Mouse (Mus musculus): ENCODE data around the gene Rufy3. TPM values are rescaled to one million over a fixed set of nuclear protein-coding genes. Genes with fewer than 3 reads are reported as not detected.

The Rufy3 gene
- total RNA-seq, 2 experiments from 2014 or later = 7.0 to 8.4 TPM

Other genes with a start within 250 kb of the Rufy3 start
- not detected for gene Prol1, start 247.7 kb upstream of the Rufy3 start, total RNA-seq (2021)
- gene Amtn, start 188.9 kb upstream of the Rufy3 start, total RNA-seq (2021) = not detected
- not detected for gene Ambn, start 109.0 kb upstream of the Rufy3 start, total RNA-seq (2021)
- gene Enam, start 77.1 kb upstream of the Rufy3 start, total RNA-seq (2021) = not detected
- under 1 TPM; 0.24 to 0.43 TPM for gene Jchain, start 37.1 kb upstream of the Rufy3 start, total RNA-seq (2021)
- 10 to 100 TPM; 22.5 to 23.4 TPM for gene Utp3, start 10.6 kb upstream of the Rufy3 start, total RNA-seq (2021)
- gene Grsf1, start 111.1 kb downstream of the Rufy3 start, total RNA-seq (2021) = 100 to 1,000 TPM; 112 to 120 TPM
- gene Mob1b, start 155.8 kb downstream of the Rufy3 start, total RNA-seq (2021) = 10 to 100 TPM; 25.8 to 29.9 TPM
- 1 to 10 TPM; 2.6 to 3.8 TPM for gene Dck, start 200.0 kb downstream of the Rufy3 start, total RNA-seq (2021)